Mouse (Mus musculus): ENCODE results near the gene Amot.

Gene Amot

GRCm38 (mm10) chrX:145504717-145505415 lies at the start of gene Amot:
Gene Amot (minus strand): TSS chrX:145505181.
- no peak for DNase-seq (ENCODE audit: low spot score)

- DNase-seq (ENCODE audit: low spot score) = no peak
These were observed 40.1 kb upstream of the Amot start for GRCm38 (mm10) chrX:145545060-145545459.

- no peak for DNase-seq (ENCODE audit: low spot score)
These were observed 38.9 kb upstream of the Amot start for GRCm38 (mm10) chrX:145543602-145544490.

GRCm38 (mm10) chrX:145541050-145541449 lies 36.1 kb upstream of the Amot start:
- DNase-seq (ENCODE audit: low spot score) = no peak

GRCm38 (mm10) chrX:145540321-145540720 lies 35.3 kb upstream of the Amot start:
- no peak for DNase-seq (ENCODE audit: low spot score)

- no peak for DNase-seq (ENCODE audit: low spot score)
These were observed 24.6 kb upstream of the Amot start for GRCm38 (mm10) chrX:145529602-145530001.

GRCm38 (mm10) chrX:145516322-145517066 lies 11.5 kb upstream of the Amot start:
- no peak for DNase-seq (ENCODE audit: low spot score)

- no peak for DNase-seq (ENCODE audit: low spot score)
These were observed 10.6 kb upstream of the Amot start for GRCm38 (mm10) chrX:145515498-145516158.

GRCm38 (mm10) chrX:145510675-145511074 lies 5.7 kb upstream of the Amot start:
- DNase-seq (ENCODE audit: low spot score) = no peak

GRCm38 (mm10) chrX:145505457-145506201 lies 648 bp upstream of the Amot start:
- DNase-seq (ENCODE audit: low spot score) = peak; percentile 52

- DNase-seq (ENCODE audit: low spot score) = no peak
These were observed 3.2 kb downstream of the Amot start for GRCm38 (mm10) chrX:145501666-145502355.

GRCm38 (mm10) chrX:145499101-145499500 lies 5.9 kb downstream of the Amot start:
- no peak for DNase-seq (ENCODE audit: low spot score)

GRCm38 (mm10) chrX:145498691-145499090 lies 6.3 kb downstream of the Amot start:
- no peak for DNase-seq (ENCODE audit: low spot score)

- no peak for DNase-seq (ENCODE audit: low spot score)
These were observed 7.5 kb downstream of the Amot start for GRCm38 (mm10) chrX:145497486-145497885.

- DNase-seq (ENCODE audit: low spot score) = no peak
These were observed 9.6 kb downstream of the Amot start for GRCm38 (mm10) chrX:145495381-145495780.

- no peak for DNase-seq (ENCODE audit: low spot score)
These were observed 14.2 kb downstream of the Amot start for GRCm38 (mm10) chrX:145490821-145491220.

- DNase-seq (ENCODE audit: low spot score) = no peak
These were observed 14.6 kb downstream of the Amot start for GRCm38 (mm10) chrX:145490417-145490816.

GRCm38 (mm10) chrX:145489950-145490349 lies 15.0 kb downstream of the Amot start:
- DNase-seq (ENCODE audit: low spot score) = no peak

- no peak for DNase-seq (ENCODE audit: low spot score)
These were observed 19.5 kb downstream of the Amot start for GRCm38 (mm10) chrX:145485495-145485894.

- no peak for DNase-seq (ENCODE audit: low spot score)
These were observed 21.4 kb downstream of the Amot start for GRCm38 (mm10) chrX:145483486-145484055.
